Mouse (Mus musculus) right cerebral cortex, postnatal 10 days (tissue): ENCODE measurements around the gene Elf3.
A peak's percentile ranks its signal among the peaks of the same experiment; 100 is the strongest.
"Not testable (repeated sequence)": the region's sequence is repeated elsewhere in the genome, so short reads cannot be mapped to it uniquely, and the experiment has no call there.

ENCODE experiments used
- DNase-seq, 2 experiments: peaks; one replicate each; pipeline ENCODE4 v3.0.0; 2021; ENCODE audit warnings: low spot score in 2 of 2

Gene Elf3

GRCm38 (mm10) chr1:135258380-135259127 is at the start of gene Elf3:
Elf3 (minus strand) TSS chr1:135258568.
- DNase-seq = no peak

- no peak for DNase-seq
These were observed 32.5 kb upstream of the Elf3 start for GRCm38 (mm10) chr1:135290908-135291307.

GRCm38 (mm10) chr1:135286311-135286710 is 27.9 kb upstream of the Elf3 start:
- no peak for DNase-seq

- DNase-seq = peak; percentile 80 to 82
These were observed 25.5 kb upstream of the Elf3 start, which contains the start of gene Rnpep for GRCm38 (mm10) chr1:135283826-135284291. Rnpep (minus strand) TSS chr1:135284084.

- DNase-seq = peak; percentile 61 to 72
These were observed 25.0 kb upstream of the Elf3 start for GRCm38 (mm10) chr1:135283287-135283825.

- DNase-seq = no peak
These were observed 24.3 kb upstream of the Elf3 start for GRCm38 (mm10) chr1:135282536-135283286.

- no peak for DNase-seq
These were observed 23.5 kb upstream of the Elf3 start for GRCm38 (mm10) chr1:135281841-135282240.

- peak; percentile 83 for DNase-seq
These were observed 22.3 kb upstream of the Elf3 start for GRCm38 (mm10) chr1:135280646-135281045.

GRCm38 (mm10) chr1:135271371-135271770 is 13.0 kb upstream of the Elf3 start:
- no peak for DNase-seq

- no peak for DNase-seq
These were observed 9.5 kb upstream of the Elf3 start for GRCm38 (mm10) chr1:135267663-135268446.

GRCm38 (mm10) chr1:135265834-135266233 is 7.5 kb upstream of the Elf3 start:
- DNase-seq = no peak

GRCm38 (mm10) chr1:135263316-135263715 is 4.9 kb upstream of the Elf3 start:
- DNase-seq = no peak

GRCm38 (mm10) chr1:135262329-135262728 is 4.0 kb upstream of the Elf3 start:
- no peak for DNase-seq

- no peak for DNase-seq
These were observed 2.6 kb upstream of the Elf3 start for GRCm38 (mm10) chr1:135260931-135261330.

- peak; percentile 76 to 86 for DNase-seq
These were observed 714 bp upstream of the Elf3 start for GRCm38 (mm10) chr1:135259128-135259436.

- DNase-seq = no peak
These were observed 2.1 kb downstream of the Elf3 start for GRCm38 (mm10) chr1:135256299-135256698.

GRCm38 (mm10) chr1:135252854-135253253 is 5.5 kb downstream of the Elf3 start:
- no peak for DNase-seq

GRCm38 (mm10) chr1:135251405-135251804 is 7.0 kb downstream of the Elf3 start:
- DNase-seq = no peak

- DNase-seq = no peak
These were observed 7.7 kb downstream of the Elf3 start for GRCm38 (mm10) chr1:135250706-135251105.

- DNase-seq = peak; percentile 78 to 85
These were observed 9.9 kb downstream of the Elf3 start for GRCm38 (mm10) chr1:135248434-135248850.

GRCm38 (mm10) chr1:135244014-135244413 is 14.4 kb downstream of the Elf3 start:
- no peak for DNase-seq

GRCm38 (mm10) chr1:135240206-135240605 is 18.2 kb downstream of the Elf3 start:
- not testable (repeated sequence) for DNase-seq
